Comparison of ENCODE assay signal across 11 mouse cellular contexts in the genomic region with DNA sequence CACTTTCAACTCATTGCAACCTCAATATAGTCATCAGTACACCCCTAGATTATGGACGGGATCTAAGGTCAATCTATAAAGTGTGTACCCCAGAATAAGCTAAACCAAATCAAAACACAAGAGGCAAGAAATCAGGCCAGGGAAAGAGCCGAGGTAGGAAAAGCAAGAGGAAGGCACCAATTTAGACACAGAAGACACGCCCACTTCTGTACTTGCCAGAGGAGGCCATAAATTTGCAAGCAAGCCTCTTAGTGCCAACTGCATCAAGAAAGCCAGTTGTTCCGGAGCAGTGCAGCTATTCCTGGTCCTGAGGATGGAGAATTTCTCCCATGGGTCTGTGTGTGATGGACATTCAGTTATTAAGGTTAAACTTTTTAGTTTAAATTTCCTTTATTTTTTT.
"Had no signal": no experiment of that assay in that cellular context is flagged by ENCODE, and none has a peak within 500 bp of the region (broad histone marks: within the 10 kb centered on the region; RNA-seq: fewer than 3 reads in every experiment).

No protein-coding gene starts in this region.

- DNase-seq: kidney, postnatal 14 days; lung, adult 2 months; lung, postnatal 36 days; spleen, adult 18-20 months; thymus, adult 18-20 months; thymus, postnatal 14 days had no signal

- H3K36me3 ChIP-seq: limb, embryonic 10.5 days; liver, embryonic 15.5 days; midbrain, embryonic 13.5 days had no signal

- H3K27ac ChIP-seq: limb, embryonic 10.5 days; liver, embryonic 15.5 days; midbrain, embryonic 13.5 days had no signal

- H3K9ac ChIP-seq: liver, embryonic 15.5 days; midbrain, embryonic 13.5 days had no signal

- H3K4me1 ChIP-seq: limb, embryonic 10.5 days; liver, embryonic 15.5 days; midbrain, embryonic 13.5 days had no signal

- H3K4me3 ChIP-seq: limb, embryonic 10.5 days; liver, embryonic 15.5 days; midbrain, embryonic 13.5 days had no signal

- H3K9me3 ChIP-seq: limb, embryonic 10.5 days; liver, embryonic 15.5 days; midbrain, embryonic 13.5 days had no signal

- H3K4me2 ChIP-seq: liver, embryonic 11.5 days; liver, embryonic 15.5 days; midbrain, embryonic 13.5 days had no signal

- ATAC-seq: lung, postnatal 0 days; midbrain, embryonic 13.5 days had no signal

- H3K27me3 ChIP-seq: liver, embryonic 15.5 days; midbrain, embryonic 13.5 days had no signal
